Mouse (Mus musculus): ENCODE results near the gene Dcpp1.

Gene Dcpp1

GRCm38 (mm10) chr17:23931157-23931556 lies 50.5 kb downstream of the Dcpp1 start:
- no peak for DNase-seq
